Mouse (Mus musculus) intestine, postnatal 0 days (tissue): ENCODE measurements around the gene Krt28. TPM values are rescaled to one million over a fixed set of nuclear protein-coding genes. Genes with fewer than 3 reads are reported as not detected.

Source experiments
- ATAC-seq: fragments of 200-750 bp; cut with Nextera tagmentation; 2 replicates; pipeline ENCODE4 v1.8.0; 2017; ENCODE audit warnings: mild to moderate bottlenecking, moderate TSS enrichment, moderate library complexity
- H3K27ac ChIP-seq: fragments of 300-500 bp; sonication (generic); 2 replicates; pipeline ENCODE4 v1.5.1; 2014; ENCODE audit warnings: mild to moderate bottlenecking, low read depth, low read length, moderate library complexity
- H3K27me3 ChIP-seq: fragments of 300-500 bp; sonication (generic); replicated peaks from 2 replicates; pipeline ENCODE4 v1.6.1; 2014; ENCODE audit warnings: low read length, mixed read lengths; ENCODE audit not compliant: control insufficient read depth, insufficient read depth
- H3K36me3 ChIP-seq: fragments of 300-500 bp; sonication (generic); 2 replicates; pipeline ENCODE4 v1.6.1; 2014; ENCODE audit warnings: mild to moderate bottlenecking, moderate library complexity; ENCODE audit not compliant: control insufficient read depth, insufficient read depth
- H3K4me1 ChIP-seq: fragments of 300-500 bp; sonication (generic); replicated peaks from 2 replicates; pipeline ENCODE4 v1.6.1; 2014; ENCODE audit warnings: antibody characterized with exemption, low read length, mixed read lengths; ENCODE audit not compliant: control insufficient read depth, insufficient read depth
- H3K4me2 ChIP-seq: fragments of 300-500 bp; sonication (generic); replicated peaks from 2 replicates; pipeline ENCODE4 v1.6.1; 2014; ENCODE audit warnings: low read depth, mild to moderate bottlenecking, moderate library complexity
- H3K4me3 ChIP-seq: fragments of 300-500 bp; sonication (generic); 2 replicates; pipeline ENCODE4 v1.5.1; 2014; ENCODE audit warnings: low read depth, low read length
- H3K9ac ChIP-seq: fragments of 300-500 bp; sonication (generic); 2 replicates; pipeline ENCODE4 v1.6.1; 2014; ENCODE audit warnings: mild to moderate bottlenecking, low read depth, low read length
- H3K9me3 ChIP-seq: fragments of 300-500 bp; sonication (generic); 2 replicates; pipeline ENCODE4 v1.6.1; 2016; ENCODE audit warnings: mixed run types; ENCODE audit not compliant: control insufficient read depth
- CTCF ChIP-seq: sonication (generic); IDR thresholded peaks from 2 replicates; pipeline ENCODE4 v1.5.1; 2016; ENCODE audit warnings: low read depth, mild to moderate bottlenecking, control low read depth, antibody characterized with exemption, moderate library complexity
- WGBS: fragments of 180-500 bp; shearing (Covaris S2); extraction: QIAGEN DNeasy Blood & Tissue Kit; methylation state at CpG from one replicate; pipeline ENCODE4 v1.1.7; 2014; 5-methylcytosine and 5-hydroxymethylcytosine counted together
- polyA plus RNA-seq: library from polyadenylated mRNA; unstranded; fragments of >200 nt; fragmentation: Nextera tagmentation; extraction: Ambion mirVana; gene quantifications from 2 replicates; pipeline ENCODE4 v1.2.1, GENCODE M21; 2015

Krt28 gene
- polyA plus RNA-seq, 1 experiment from 2014 or later = not detected

DNA sequence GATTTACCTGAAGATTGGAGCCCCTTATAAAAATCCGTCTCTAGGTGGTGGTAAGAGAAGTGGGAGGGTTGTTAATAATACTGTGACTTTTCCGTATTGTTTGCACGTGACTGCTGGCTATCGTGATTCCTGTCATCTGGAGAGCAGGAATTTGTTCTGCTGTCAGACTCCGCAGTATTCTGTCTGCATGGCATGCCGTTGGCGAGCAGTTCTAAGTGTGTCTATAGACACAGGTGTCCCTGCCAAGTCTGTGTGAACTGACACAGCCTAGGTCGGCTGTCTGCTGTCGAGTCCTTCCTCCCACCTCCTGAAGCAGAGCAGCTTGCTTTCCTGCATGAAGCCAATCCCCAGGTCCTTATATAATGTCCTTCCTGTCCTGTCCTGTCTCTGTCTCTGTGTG is 55.6 kb downstream of the Krt28 start:
- Histone ChIP-seq H3K9me3 (no peaks in the 10 kb centered on the region), H3K36me3 (no peaks in the 10 kb centered on the region), H3K4me3 (0 out of 2 replicates have a peak overlapping the region, but pooled peaks have one; percentile 3), H3K27ac (no peak overlapping the region), H3K4me2 (peak overlapping the region; percentile 41), H3K9ac (no peak overlapping the region), H3K4me1 (no peaks in the 10 kb centered on the region), H3K27me3 (no peaks in the 10 kb centered on the region)
- WGBS = 33% methylated on average over 9 of the region's 9 CpGs
- no peak for TF ChIP-seq CTCF
- no peak for ATAC-seq

DNA sequence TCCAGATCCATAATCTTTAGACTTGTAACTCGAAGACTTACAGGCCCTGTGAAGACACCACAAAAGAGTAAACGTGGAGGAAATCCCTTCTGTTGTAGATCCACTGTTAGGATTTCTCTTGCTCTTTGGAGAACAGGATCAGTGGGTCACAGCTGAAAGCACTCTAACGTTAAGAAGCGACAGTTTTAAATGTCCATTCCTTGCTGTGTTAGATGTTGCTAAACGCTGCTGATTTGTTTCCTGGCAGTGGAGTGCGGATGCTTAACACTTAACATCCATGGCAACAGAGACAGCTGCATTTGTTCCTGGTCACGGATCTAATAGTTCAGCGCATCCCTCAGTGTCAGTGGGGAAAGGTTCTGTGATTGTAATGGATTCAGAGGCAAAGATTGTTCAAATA is 58.2 kb downstream of the Krt28 start:
- no peaks in the 10 kb centered on the region for H3K36me3 ChIP-seq
- no peaks in the 10 kb centered on the region for H3K9me3 ChIP-seq
- no peaks in the 10 kb centered on the region for H3K4me1 ChIP-seq
- no peak for ATAC-seq
- no peak overlapping the region for H3K4me3 ChIP-seq
- H3K27ac ChIP-seq = no peak overlapping the region
- H3K27me3 ChIP-seq = no peaks in the 10 kb centered on the region
- H3K9ac ChIP-seq = no peak overlapping the region
- 53% methylated on average over 8 of the region's 8 CpGs for WGBS
- no peak for TF ChIP-seq CTCF
- H3K4me2 ChIP-seq = no peak overlapping the region

Other genes with a start within 250 kb of the Krt28 start
- gene Ccr7, start 219.8 kb downstream of the Krt28 start, polyA plus RNA-seq = 0.14 TPM in 1 of 2 replicates, not detected in the other
- gene Smarce1, start 143.9 kb downstream of the Krt28 start, polyA plus RNA-seq = 73.1 and 80.0 TPM in 2 replicates
- gene Krt222, start 130.8 kb downstream of the Krt28 start, polyA plus RNA-seq = 0.42 and 0.61 TPM in 2 replicates
- gene Krt24, start 89.6 kb downstream of the Krt28 start, polyA plus RNA-seq = 0.08 TPM in 1 of 2 replicates, not detected in the other
- 0.26 and 0.52 TPM in 2 replicates for gene Krt25, start 52.0 kb downstream of the Krt28 start, polyA plus RNA-seq
- gene Krt26, start 36.9 kb downstream of the Krt28 start, polyA plus RNA-seq = not detected in 2 replicates
- not detected in 2 replicates for gene Krt27, start 23.8 kb downstream of the Krt28 start, polyA plus RNA-seq
- 13.6 and 14.5 TPM in 2 replicates for gene Krt10, start 14.5 kb upstream of the Krt28 start, polyA plus RNA-seq
- gene Krt12, start 47.4 kb upstream of the Krt28 start, polyA plus RNA-seq = 0.07 and 0.10 TPM in 2 replicates
- gene Krt20, start 63.2 kb upstream of the Krt28 start, polyA plus RNA-seq = 166 and 189 TPM in 2 replicates
- gene Krt23, start 118.2 kb upstream of the Krt28 start, polyA plus RNA-seq = 8.0 and 9.9 TPM in 2 replicates
- gene Krt39, start 146.4 kb upstream of the Krt28 start, polyA plus RNA-seq = not detected in 2 replicates
- not detected in 2 replicates for gene Krt40, start 168.3 kb upstream of the Krt28 start, polyA plus RNA-seq
- not detected in 2 replicates for gene Krtap3-3, start 176.0 kb upstream of the Krt28 start, polyA plus RNA-seq
- not detected in 2 replicates for gene Krtap3-2, start 181.9 kb upstream of the Krt28 start, polyA plus RNA-seq
- not detected in 2 replicates for gene Gm11939, start 184.6 kb upstream of the Krt28 start, polyA plus RNA-seq
- gene Krtap3-1, start 191.7 kb upstream of the Krt28 start, polyA plus RNA-seq = 3.4 and 4.2 TPM in 2 replicates
- not detected in 2 replicates for gene Krtap1-5, start 206.1 kb upstream of the Krt28 start, polyA plus RNA-seq
- not detected in 2 replicates for gene Krtap1-4, start 208.8 kb upstream of the Krt28 start, polyA plus RNA-seq
- not detected in 2 replicates for gene Krtap1-3, start 216.4 kb upstream of the Krt28 start, polyA plus RNA-seq
- gene Krtap9-3, start 223.2 kb upstream of the Krt28 start, polyA plus RNA-seq = not detected in 2 replicates
- gene Gm11938, start 228.4 kb upstream of the Krt28 start, polyA plus RNA-seq = not detected in 2 replicates
- not detected in 2 replicates for gene Gm11937, start 235.3 kb upstream of the Krt28 start, polyA plus RNA-seq
- gene Krtap2-4, start 239.9 kb upstream of the Krt28 start, polyA plus RNA-seq = not detected in 2 replicates
- gene Gm11562, start 245.5 kb upstream of the Krt28 start, polyA plus RNA-seq = not detected in 2 replicates